Mouse (Mus musculus) lung, adult 2 months (tissue): ENCODE measurements at regions not wholly inside any gene's neighbourhood (a gene's known extent, or its start where the extent isn't known, plus 50 kb on each side); places are given as distances from the start of the nearest gene placed in this dataset.

ENCODE experiments used
- DNase-seq: peaks from one replicate; pipeline ENCODE4 v3.0.0; 2022
- H3K4me1 ChIP-seq: fragments of 200-500 bp; 2 replicates; pipeline ENCODE4 v1.6.1; 2011; ENCODE audit warnings: low read length; ENCODE audit not compliant: control insufficient read depth, insufficient read depth
- H3K4me3 ChIP-seq: fragments of 200-500 bp; replicated peaks from 2 replicates; pipeline ENCODE3; 2011; ENCODE audit warnings: low read depth, mild to moderate bottlenecking, control low read depth, low read length; ENCODE audit errors: extremely low read depth
- CTCF ChIP-seq: fragments of 200-500 bp; IDR thresholded peaks from 2 replicates; pipeline ENCODE4 v1.5.1; 2011; ENCODE audit warnings: mild to moderate bottlenecking, low read length, control low read depth; ENCODE audit not compliant: insufficient read depth
- POLR2A ChIP-seq: fragments of 200-500 bp; IDR thresholded peaks from 2 replicates; pipeline ENCODE4 v1.6.1; 2011; ENCODE audit warnings: low read depth, mild to moderate bottlenecking, control low read depth, low read length, borderline replicate concordance; ENCODE audit errors: extremely low read depth
- WGBS: fragments of 180-500 bp; shearing (Covaris S2); methylation state at CpG from one replicate; pipeline ENCODE4 v1.1.7; 2018; 5-methylcytosine and 5-hydroxymethylcytosine counted together

DNA sequence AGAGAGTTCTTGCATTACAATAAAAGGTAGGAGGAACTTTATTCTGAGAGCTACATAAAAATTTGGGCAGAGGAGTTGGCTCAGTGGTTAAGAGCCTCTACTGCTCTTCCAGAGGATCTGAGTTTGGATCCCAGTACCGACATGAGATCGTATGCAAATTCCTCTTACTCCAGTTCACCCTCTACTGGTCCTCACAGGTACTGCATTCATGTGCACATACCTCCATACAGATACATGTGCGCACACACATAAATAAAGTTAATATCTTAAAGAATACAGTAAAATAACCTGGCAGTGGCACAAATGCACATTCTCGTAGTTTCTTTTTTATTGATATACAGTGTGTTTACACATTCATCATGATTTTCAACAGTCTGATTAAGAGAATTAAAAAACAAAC, 232.4 kb downstream of the Vps13c start:
- WGBS, result 87% methylated on average over 4 of the region's 4 CpGs
- TF ChIP-seq POLR2A, result no peak
- TF ChIP-seq CTCF, result no peak
- DNase-seq, result no peak
- Histone ChIP-seq H3K4me3 (no peak overlapping the region), H3K4me1 (no peaks in the 10 kb centered on the region)

DNA sequence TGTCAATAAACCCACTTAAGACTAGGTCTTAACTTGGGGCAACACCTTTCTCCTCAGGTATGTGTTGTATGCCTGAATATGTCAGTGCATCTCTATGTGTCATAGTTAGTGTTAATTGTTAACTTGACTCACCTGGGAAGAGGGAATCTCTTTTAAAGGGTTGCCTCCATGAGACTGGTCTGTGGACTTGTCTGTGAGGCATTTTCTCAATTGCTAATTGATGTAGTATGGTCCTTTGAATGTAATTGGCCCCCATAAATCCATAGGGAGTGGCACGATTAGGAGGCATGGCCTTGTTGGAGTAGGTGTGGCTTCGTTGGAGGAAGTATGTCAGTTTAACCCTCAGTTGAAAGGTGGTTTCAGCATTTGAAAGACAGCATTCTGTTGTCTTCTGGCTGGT, 237.1 kb downstream of the Vps13c start:
- TF ChIP-seq POLR2A (no peak), CTCF (no peak)
- DNase-seq, result no peak
- Histone ChIP-seq H3K4me1 (no peaks in the 10 kb centered on the region), H3K4me3 (no peak overlapping the region)
- WGBS, result 64% methylated on average over 2 of the region's 2 CpGs

GRCm38 (mm10) chr9:68083341-68083740, 243.1 kb downstream of the Vps13c start:
- Histone ChIP-seq H3K4me1 (no peaks in the 10 kb centered on the region), H3K4me3 (no peak overlapping the region)
- WGBS, result 72% methylated on average over 4 of the region's 4 CpGs
- TF ChIP-seq CTCF, result no peak
- TF ChIP-seq POLR2A, result no peak
- no peak for DNase-seq

DNA sequence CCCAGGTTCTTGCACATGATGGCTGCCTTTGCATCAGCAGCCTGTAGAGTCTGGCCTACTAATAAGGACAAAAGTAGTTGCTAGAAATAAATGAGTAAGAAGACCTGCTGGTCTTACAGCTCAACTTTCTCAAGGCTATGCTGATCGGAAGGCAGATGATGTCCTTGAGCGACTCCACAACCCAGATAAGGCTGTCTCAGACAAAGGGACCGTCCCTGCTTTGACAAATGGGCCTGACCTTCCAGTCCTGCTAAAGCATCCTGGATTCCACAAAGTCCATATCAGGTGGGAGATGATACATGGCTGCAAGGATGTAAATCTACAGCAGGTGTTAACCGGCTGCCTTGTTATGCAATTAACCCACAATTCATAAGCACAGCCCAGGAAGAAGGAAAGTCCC, 244.8 kb downstream of the Vps13c start:
- WGBS, result 70% methylated on average over 4 of the region's 4 CpGs

DNA sequence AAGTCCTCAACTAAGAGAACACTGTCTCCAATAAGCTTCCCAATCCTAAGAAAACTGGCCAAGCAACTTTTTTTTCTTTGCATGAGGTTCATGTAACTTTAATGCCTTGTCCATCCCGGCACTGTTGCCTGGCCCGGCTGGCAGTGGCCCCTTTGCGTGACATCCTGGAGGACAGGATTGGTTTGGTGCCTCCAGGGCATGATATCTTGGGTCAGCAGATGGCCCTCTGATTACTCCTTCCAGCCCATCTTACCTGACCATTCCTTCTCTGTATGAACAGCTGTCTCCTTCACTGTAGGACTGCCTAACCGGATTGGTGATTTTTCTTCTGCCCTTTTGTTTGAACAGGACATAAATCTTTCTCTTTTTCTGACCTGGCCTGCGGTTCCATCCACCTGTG, 254.4 kb downstream of the Vps13c start:
- Histone ChIP-seq H3K4me3 (no peak overlapping the region), H3K4me1 (no peaks in the 10 kb centered on the region)
- WGBS, result 70% methylated on average over 5 of the region's 5 CpGs
- TF ChIP-seq CTCF, result no peak
- no peak for TF ChIP-seq POLR2A
- no peak for DNase-seq

More for the DNA sequence above, 244.8 kb downstream of the Vps13c start:
- H3K4me1 ChIP-seq, result no peaks in the 10 kb centered on the region
- TF ChIP-seq POLR2A, result no peak
- no peak for TF ChIP-seq CTCF
- no peak overlapping the region for H3K4me3 ChIP-seq
- DNase-seq, result no peak

DNA sequence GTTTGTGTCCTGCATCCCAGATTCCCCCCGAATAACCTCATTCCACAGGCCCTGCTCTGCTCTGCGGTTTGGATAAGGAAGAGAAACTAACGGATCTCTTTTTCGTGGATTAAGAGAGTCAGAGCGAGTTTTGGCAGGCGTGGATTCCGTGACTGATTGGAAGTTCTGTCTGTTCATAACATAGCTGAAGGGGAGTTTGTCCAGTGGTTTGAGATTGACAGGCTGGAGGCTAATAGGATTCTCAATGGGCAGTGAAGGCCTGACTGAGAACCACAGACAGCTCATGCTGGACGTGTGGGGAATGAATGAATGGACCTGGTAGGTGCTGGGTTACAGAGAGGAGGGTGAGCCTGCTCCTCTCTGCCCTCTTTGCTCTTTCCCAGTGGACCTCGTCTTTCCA, 269.6 kb downstream of the Vps13c start:
- no peak for TF ChIP-seq CTCF
- TF ChIP-seq POLR2A, result no peak
- DNase-seq, result no peak
- Histone ChIP-seq H3K4me1 (no peaks in the 10 kb centered on the region), H3K4me3 (no peak overlapping the region)
- WGBS, result 81% methylated on average over 9 of the region's 9 CpGs

GRCm38 (mm10) chr9:68115151-68115690, 275.0 kb downstream of the Vps13c start:
- H3K4me1 ChIP-seq, result no peaks in the 10 kb centered on the region
- TF ChIP-seq POLR2A (no peak), CTCF (no peak)
- DNase-seq, result no peak
- no peak overlapping the region for H3K4me3 ChIP-seq
- 84% methylated on average over 10 of the region's 10 CpGs for WGBS

GRCm38 (mm10) chr9:68116221-68116741, 276.1 kb downstream of the Vps13c start:
- WGBS, result 68% methylated on average over 10 of the region's 10 CpGs
- no peaks in the 10 kb centered on the region for H3K4me1 ChIP-seq
- H3K4me3 ChIP-seq, result no peak overlapping the region
- no peak for DNase-seq
- TF ChIP-seq POLR2A, result no peak
- TF ChIP-seq CTCF, result no peak

DNA sequence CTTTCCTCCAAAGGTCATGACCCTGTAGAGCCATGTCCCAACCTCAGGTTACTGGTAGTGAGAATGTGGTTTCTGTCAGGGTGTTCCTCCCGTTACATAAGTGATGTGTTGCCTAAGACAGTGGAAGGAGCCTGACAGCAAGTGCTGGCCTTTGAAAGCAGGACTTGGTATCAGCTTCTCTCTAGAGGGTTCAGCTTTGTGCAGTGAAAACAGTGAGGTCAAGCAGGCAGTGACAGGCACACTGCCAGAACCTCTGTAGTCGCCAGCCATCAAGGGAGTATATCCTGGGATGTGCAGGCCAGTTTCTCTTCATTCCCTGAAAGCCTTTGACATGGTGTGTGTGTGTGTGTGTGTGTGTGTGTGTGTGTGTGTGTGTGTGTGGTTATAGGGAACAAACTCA, 278.1 kb downstream of the Vps13c start:
- Histone ChIP-seq H3K4me1 (no peaks in the 10 kb centered on the region), H3K4me3 (no peak overlapping the region)
- TF ChIP-seq CTCF (no peak), POLR2A (no peak)
- no peak for DNase-seq
- 73% methylated on average over 2 of the region's 2 CpGs for WGBS

GRCm38 (mm10) chr9:68122266-68122665, 282.1 kb downstream of the Vps13c start:
- no peak for TF ChIP-seq POLR2A
- TF ChIP-seq CTCF, result no peak
- Histone ChIP-seq H3K4me1 (no peaks in the 10 kb centered on the region), H3K4me3 (no peak overlapping the region)
- no peak for DNase-seq
- WGBS, result 38% methylated on average over 3 of the region's 3 CpGs
